Mouse (Mus musculus) cerebellum, adult 18-20 months (tissue): ENCODE measurements around the gene Mfap2.
A peak's percentile ranks its signal among the peaks of the same experiment; 100 is the strongest.

Source experiments
- DNase-seq, 2 experiments: peaks; one replicate each; pipeline ENCODE4 v3.0.0; 2021

Mfap2 gene

GRCm38 (mm10) chr4:141030541-141031206 lies 20.5 kb downstream of the Mfap2 start:
- peak; percentile 62 to 63 for DNase-seq

GRCm38 (mm10) chr4:141031733-141032132 lies 21.5 kb downstream of the Mfap2 start:
- DNase-seq, result peak; percentile 87 to 90

GRCm38 (mm10) chr4:141033606-141034549 lies 23.7 kb downstream of the Mfap2 start:
- no peak for DNase-seq

GRCm38 (mm10) chr4:141041117-141041516 lies 30.9 kb downstream of the Mfap2 start:
- no peak for DNase-seq

- DNase-seq, result peak; percentile 54 to 63
Observed at GRCm38 (mm10) chr4:141044816-141045215, 34.6 kb downstream of the Mfap2 start.

GRCm38 (mm10) chr4:141048810-141049475 lies 38.7 kb downstream of the Mfap2 start:
- DNase-seq, result no peak

- no peak for DNase-seq
Observed at GRCm38 (mm10) chr4:141049476-141049835, 39.2 kb downstream of the Mfap2 start.

GRCm38 (mm10) chr4:141052442-141052841 lies 42.2 kb downstream of the Mfap2 start:
- no peak for DNase-seq

GRCm38 (mm10) chr4:141053138-141053537 lies 42.9 kb downstream of the Mfap2 start:
- DNase-seq, result no peak

GRCm38 (mm10) chr4:141053568-141054161 lies 43.4 kb downstream of the Mfap2 start:
- DNase-seq, result peak; percentile 74 to 80

GRCm38 (mm10) chr4:141056970-141057369 lies 46.8 kb downstream of the Mfap2 start:
- DNase-seq, result no peak

GRCm38 (mm10) chr4:141058835-141059234 lies 48.6 kb downstream of the Mfap2 start:
- no peak for DNase-seq

GRCm38 (mm10) chr4:141059616-141060425 lies 49.6 kb downstream of the Mfap2 start:
- no peak for DNase-seq

GRCm38 (mm10) chr4:141060426-141061301 lies 50.4 kb downstream of the Mfap2 start, which contains the start of gene Crocc:
Gene Crocc (minus strand): TSS chr4:141060550.
- DNase-seq, result peak; percentile 99

GRCm38 (mm10) chr4:141064104-141064659 lies 54.0 kb downstream of the Mfap2 start:
- no peak for DNase-seq

- DNase-seq, result peak; percentile 85
Observed at GRCm38 (mm10) chr4:141065123-141065522, 54.9 kb downstream of the Mfap2 start.
